29 mouse cellular contexts compared by ENCODE assay signal in the genomic region with DNA sequence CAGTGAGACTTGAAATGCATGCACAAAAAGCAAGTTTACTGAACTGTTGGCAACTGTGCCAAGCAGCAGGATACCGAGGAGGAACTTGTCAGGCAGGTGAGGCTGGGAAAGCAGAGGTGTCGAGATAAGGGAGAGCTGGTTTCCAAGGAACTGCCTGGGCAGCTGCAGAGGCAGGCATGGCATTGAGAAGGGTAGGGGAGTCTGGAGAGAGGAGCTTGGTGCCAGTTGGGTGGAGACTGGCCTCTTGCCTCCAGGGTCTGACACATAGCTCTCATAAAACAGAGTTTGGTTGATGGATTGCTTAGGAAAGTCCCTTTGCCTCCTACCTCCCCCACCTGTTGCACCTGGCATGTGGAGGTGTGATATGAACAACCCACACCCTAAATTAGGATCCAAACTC.
A peak's percentile ranks its signal among the peaks of the same experiment; 100 is the strongest.
DNase-seq lines count a peak whose midpoint lies in the region; ATAC-seq and TF ChIP-seq lines count a peak whose summit lies in the region.
"Had no signal": no experiment of that assay in that cellular context is flagged by ENCODE, and none has a peak within 500 bp of the region (broad histone marks: within the 10 kb centered on the region; RNA-seq: fewer than 3 reads in every experiment).

No protein-coding gene starts in this region.

- peak; percentile 19 for DNase-seq in ovary, adult 18-20 months (ENCODE audit: low spot score)
- DNase-seq in ovary, postnatal 14 days (ENCODE audit: low spot score): no peak
- peak; percentile 26 for DNase-seq in stomach, postnatal 0 days (ENCODE audit: low spot score)
- DNase-seq in right cerebral cortex, postnatal 36 days (ENCODE audit: low spot score in 2 of 2): no peak
- DNase-seq: adrenal gland, adult 2 months; adrenal gland, postnatal 14 days; cerebellum, adult 11 months; cerebellum, adult 2 months; cerebellum, adult 9-11 months; cerebellum, postnatal 36 days; embryo, embryonic 11 days; gastrocnemius, postnatal 10 days; gastrocnemius, postnatal 36 days; heart, postnatal 10 days; heart, postnatal 36 days had no signal

- TF ChIP-seq CTCF in intestine, postnatal 0 days (IDR thresholded peaks at IDR 0.05; ENCODE audit: low read depth): no peak
- no peak for TF ChIP-seq CTCF in stomach, postnatal 0 days (IDR thresholded peaks at IDR 0.05; ENCODE audit: low read depth)

- H3K4me2 ChIP-seq in intestine, postnatal 0 days (replicated peaks; ENCODE audit: low read depth): no peak overlapping the region
- H3K4me2 ChIP-seq in intestine, embryonic 15.5 days (replicated peaks): no peak overlapping the region
- no peak overlapping the region for H3K4me2 ChIP-seq in stomach, postnatal 0 days (replicated peaks; ENCODE audit: low read depth)
- H3K4me2 ChIP-seq: embryonic facial prominence, embryonic 13.5 days; forebrain, embryonic 13.5 days; heart, embryonic 12.5 days; heart, embryonic 15.5 days; hindbrain, embryonic 13.5 days had no signal

- no peak overlapping the region for H3K4me3 ChIP-seq in intestine, postnatal 0 days (ENCODE audit: low read depth, low read length)
- H3K4me3 ChIP-seq in intestine, embryonic 15.5 days (replicated peaks): no peak overlapping the region
- no peak overlapping the region for H3K4me3 ChIP-seq in stomach, postnatal 0 days (ENCODE audit: low read depth, low read length)
- H3K4me3 ChIP-seq: embryonic facial prominence, embryonic 10.5 days; embryonic facial prominence, embryonic 13.5 days; erythroblast, embryonic 14.5 days; forebrain, embryonic 10.5 days; forebrain, embryonic 13.5 days; heart, embryonic 12.5 days; heart, embryonic 15.5 days; hindbrain, embryonic 10.5 days; hindbrain, embryonic 13.5 days had no signal

- no peak overlapping the region for H3K27ac ChIP-seq in intestine, postnatal 0 days (ENCODE audit: low read depth, low read length)
- no peak overlapping the region for H3K27ac ChIP-seq in intestine, embryonic 15.5 days
- no peak overlapping the region for H3K27ac ChIP-seq in stomach, postnatal 0 days (replicated peaks)
- H3K27ac ChIP-seq: embryonic facial prominence, embryonic 10.5 days; embryonic facial prominence, embryonic 13.5 days; forebrain, embryonic 10.5 days; forebrain, embryonic 13.5 days; heart, embryonic 15.5 days; hindbrain, embryonic 10.5 days; hindbrain, embryonic 13.5 days had no signal

- H3K9me3 ChIP-seq in intestine, postnatal 0 days (ENCODE audit: control insufficient read depth): no peaks in the 10 kb centered on the region
- no peaks in the 10 kb centered on the region for H3K9me3 ChIP-seq in intestine, embryonic 15.5 days
- H3K9me3 ChIP-seq in stomach, postnatal 0 days (ENCODE audit: control insufficient read depth, low read length): no peaks in the 10 kb centered on the region
- H3K9me3 ChIP-seq: embryonic facial prominence, embryonic 10.5 days; embryonic facial prominence, embryonic 13.5 days; heart, embryonic 12.5 days; heart, embryonic 15.5 days had no signal

- no peak overlapping the region for H3K9ac ChIP-seq in intestine, postnatal 0 days (ENCODE audit: low read depth, low read length)
- no peak overlapping the region for H3K9ac ChIP-seq in intestine, embryonic 15.5 days
- no peak overlapping the region for H3K9ac ChIP-seq in stomach, postnatal 0 days (ENCODE audit: low read length)
- H3K9ac ChIP-seq: embryonic facial prominence, embryonic 13.5 days; forebrain, embryonic 13.5 days; heart, embryonic 12.5 days; heart, embryonic 15.5 days; hindbrain, embryonic 13.5 days had no signal

- no peaks in the 10 kb centered on the region for H3K4me1 ChIP-seq in intestine, postnatal 0 days (replicated peaks; ENCODE audit: control insufficient read depth, insufficient read depth, low read length)
- H3K4me1 ChIP-seq in intestine, embryonic 15.5 days (replicated peaks): no peaks in the 10 kb centered on the region
- no peaks in the 10 kb centered on the region for H3K4me1 ChIP-seq in stomach, postnatal 0 days (replicated peaks; ENCODE audit: control insufficient read depth, insufficient read depth)
- H3K4me1 ChIP-seq: embryonic facial prominence, embryonic 10.5 days; forebrain, embryonic 10.5 days; forebrain, embryonic 13.5 days; hindbrain, embryonic 10.5 days; hindbrain, embryonic 13.5 days had no signal

- WGBS in intestine, postnatal 0 days: 39% methylated on average over 2 of the region's 2 CpGs
- WGBS in intestine, embryonic 15.5 days: 48% methylated on average over 2 of the region's 2 CpGs
- WGBS in stomach, postnatal 0 days: 40% methylated on average over 2 of the region's 2 CpGs

- H3K27me3 ChIP-seq in intestine, postnatal 0 days (replicated peaks; ENCODE audit: control insufficient read depth, insufficient read depth, low read length): no peaks in the 10 kb centered on the region
- H3K27me3 ChIP-seq in intestine, embryonic 15.5 days (replicated peaks): no peaks in the 10 kb centered on the region
- no peaks in the 10 kb centered on the region for H3K27me3 ChIP-seq in stomach, postnatal 0 days (ENCODE audit: control insufficient read depth, insufficient read depth, low read length)
- H3K27me3 ChIP-seq: embryonic facial prominence, embryonic 13.5 days; forebrain, embryonic 13.5 days; heart, embryonic 12.5 days; heart, embryonic 15.5 days; hindbrain, embryonic 13.5 days had no signal

- TF ChIP-seq EP300 in stomach, postnatal 0 days (optimal IDR thresholded peaks at IDR 0.05): no peak

- no peaks in the 10 kb centered on the region for H3K36me3 ChIP-seq in intestine, postnatal 0 days (ENCODE audit: control insufficient read depth, insufficient read depth)
- no peaks in the 10 kb centered on the region for H3K36me3 ChIP-seq in intestine, embryonic 15.5 days
- H3K36me3 ChIP-seq in stomach, postnatal 0 days (ENCODE audit: control insufficient read depth, insufficient read depth, low read length): no peaks in the 10 kb centered on the region
- H3K36me3 ChIP-seq: embryonic facial prominence, embryonic 10.5 days; embryonic facial prominence, embryonic 13.5 days; forebrain, embryonic 10.5 days; heart, embryonic 12.5 days; heart, embryonic 15.5 days; hindbrain, embryonic 10.5 days; hindbrain, embryonic 13.5 days had no signal

- ATAC-seq in intestine, postnatal 0 days: 0 out of 2 replicates have a peak, but pooled peaks have one; percentile 16
- no peak for ATAC-seq in intestine, embryonic 15.5 days
- ATAC-seq in stomach, postnatal 0 days (ENCODE audit: low FRiP score, low TSS enrichment): peak; percentile 51; the same call in 1 of the 2 replicates
- ATAC-seq: CD4-positive, CD25-positive, alpha-beta regulatory T cell, adult 4 months; forebrain, embryonic 13.5 days; forebrain, embryonic 16.5 days; hindbrain, embryonic 16.5 days had no signal

Comparison
In these comparisons a context has a peak if more than half of its experiments do, and no peak if none do; other contexts are left out.
1. DNase-seq: peak in ovary, adult 18-20 months (single experiment) and stomach, postnatal 0 days (single experiment); none in ovary, postnatal 14 days (single experiment) and right cerebral cortex, postnatal 36 days (0 of 2).